ENCODE assay signal across 36 mouse cellular contexts in the genomic region with DNA sequence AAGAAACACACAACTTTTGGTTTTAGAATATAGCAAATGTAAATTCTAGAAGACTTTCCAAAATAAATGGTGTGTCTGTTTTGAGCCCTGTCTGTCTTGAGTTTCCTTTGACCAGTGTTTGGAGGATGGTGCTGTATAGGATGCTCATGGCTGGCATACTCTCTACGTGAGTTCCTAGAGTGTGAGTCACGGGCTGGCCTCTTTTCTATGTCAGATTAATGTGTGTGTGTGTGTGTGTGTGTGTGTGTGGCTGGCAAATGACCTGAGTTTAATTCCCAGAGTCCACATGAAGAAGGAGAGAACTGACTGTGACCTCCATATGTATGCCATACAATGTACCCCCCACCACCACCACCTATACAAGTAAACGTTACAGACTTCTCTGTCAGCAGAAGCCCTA. TPM values are rescaled to one million over a fixed set of nuclear protein-coding genes. Genes with fewer than 3 reads are reported as not detected.
"Had no signal": no experiment of that assay in that cellular context is flagged by ENCODE, and none has a peak within 500 bp of the region (broad histone marks: within the 10 kb centered on the region; RNA-seq: fewer than 3 reads in every experiment).

No protein-coding gene starts in this region.

- H3K4me3 ChIP-seq: limb, embryonic 10.5 days; limb, embryonic 12.5 days; limb, embryonic 13.5 days; limb, embryonic 15.5 days; liver, embryonic 12.5 days; liver, embryonic 13.5 days; liver, embryonic 15.5 days; lung, embryonic 15.5 days; megakaryocyte, embryonic 14.5 days; midbrain, embryonic 10.5 days; midbrain, embryonic 12.5 days; midbrain, embryonic 13.5 days; midbrain, embryonic 15.5 days; myocyte had no signal

- H3K4me1 ChIP-seq: limb, embryonic 10.5 days; limb, embryonic 12.5 days; limb, embryonic 13.5 days; limb, embryonic 15.5 days; liver, embryonic 12.5 days; liver, embryonic 13.5 days; liver, embryonic 15.5 days; lung, embryonic 15.5 days; midbrain, embryonic 10.5 days; midbrain, embryonic 12.5 days; midbrain, embryonic 13.5 days; midbrain, embryonic 15.5 days had no signal

- H3K9ac ChIP-seq: limb, embryonic 12.5 days; limb, embryonic 13.5 days; limb, embryonic 15.5 days; liver, embryonic 12.5 days; liver, embryonic 13.5 days; liver, embryonic 14.5 days; liver, embryonic 15.5 days; liver, postnatal 0 days; lung, embryonic 14.5 days; lung, embryonic 15.5 days; midbrain, embryonic 12.5 days; midbrain, embryonic 13.5 days; midbrain, embryonic 15.5 days had no signal

- DNase-seq: left cerebral cortex, postnatal 4 days; liver; liver, embryonic 13.5 days; liver, postnatal 0 days; lung, adult 18-20 months; lung, adult 2 months; lung, embryonic 14.5 days; lung, postnatal 10 days; lung, postnatal 14 days; lung, postnatal 36 days; lung, postnatal 4 days; midbrain, embryonic 14.5 days had no signal

- ATAC-seq: liver, embryonic 12.5 days; liver, postnatal 0 days; lung, postnatal 0 days; midbrain, embryonic 13.5 days; midbrain, embryonic 15.5 days; midbrain, embryonic 16.5 days had no signal

- H3K27me3 ChIP-seq: limb, embryonic 12.5 days; limb, embryonic 13.5 days; limb, embryonic 15.5 days; liver, embryonic 12.5 days; liver, embryonic 13.5 days; liver, embryonic 15.5 days; lung, embryonic 15.5 days; midbrain, embryonic 12.5 days; midbrain, embryonic 13.5 days; midbrain, embryonic 15.5 days had no signal

- H3K27ac ChIP-seq: limb, embryonic 10.5 days; limb, embryonic 12.5 days; limb, embryonic 13.5 days; limb, embryonic 15.5 days; liver, embryonic 12.5 days; liver, embryonic 13.5 days; liver, embryonic 14.5 days; liver, embryonic 15.5 days; lung, embryonic 15.5 days; macrophage; midbrain, embryonic 10.5 days; midbrain, embryonic 12.5 days; midbrain, embryonic 13.5 days; midbrain, embryonic 15.5 days had no signal

- H3K4me2 ChIP-seq: limb, embryonic 12.5 days; limb, embryonic 13.5 days; limb, embryonic 15.5 days; liver, embryonic 11.5 days; liver, embryonic 12.5 days; liver, embryonic 13.5 days; liver, embryonic 15.5 days; lung, embryonic 14.5 days; lung, embryonic 15.5 days; midbrain, embryonic 11.5 days; midbrain, embryonic 12.5 days; midbrain, embryonic 13.5 days; midbrain, embryonic 15.5 days had no signal

- H3K9me3 ChIP-seq: limb, embryonic 10.5 days; limb, embryonic 12.5 days; limb, embryonic 13.5 days; limb, embryonic 15.5 days; liver, embryonic 12.5 days; liver, embryonic 13.5 days; liver, embryonic 15.5 days; lung, embryonic 15.5 days; megakaryocyte, embryonic 14.5 days; midbrain, embryonic 10.5 days; midbrain, embryonic 12.5 days; midbrain, embryonic 13.5 days; midbrain, embryonic 15.5 days had no signal

RNA-seq across cellular contexts. Expression of gene Slc4a11, which starts 15.8 kb away (rescaled TPM):
- total RNA-seq: liver, adult 2 months; megakaryocyte progenitor cell, adult 5-6 weeks; megakaryocyte, adult 5-6 weeks; megakaryocyte-erythroid progenitor cell, adult 5-6 weeks; monocyte, adult 5-6 weeks had no signal
- polyA plus RNA-seq: liver, embryonic 12.5 days; liver, postnatal 0 days had no signal
